Mouse (Mus musculus) gastrocnemius, adult 2 months (tissue): Measurements from ENCODE around the gene Mcm5. TPM values are rescaled to one million over a fixed set of nuclear protein-coding genes. Genes with fewer than 3 reads are reported as not detected.

ENCODE experiments used
- DNase-seq: peaks from one replicate; pipeline ENCODE4 v3.0.0; 2022
- H3K27ac ChIP-seq: fragments of 200-600 bp; 2 replicates; pipeline ENCODE4 v1.8.1; 2022; ENCODE audit warnings: mild to moderate bottlenecking
- H3K4me3 ChIP-seq: fragments of 200-600 bp; 2 replicates; pipeline ENCODE4 v1.8.1; 2022; ENCODE audit warnings: mild to moderate bottlenecking, moderate library complexity
- CTCF ChIP-seq: fragments of 200-600 bp; IDR thresholded peaks from 2 replicates; pipeline ENCODE4 v1.8.1; 2022; ENCODE audit warnings: antibody characterized with exemption, mild to moderate bottlenecking, moderate library complexity
- intact Hi-C: fragments of 180-260 bp; cut with DNase I; formaldehyde crosslinking; loops from one replicate; pipeline ENCODE4 v1.15.1; 2025
- total RNA-seq, 2 experiments: library from RNA; stranded (reverse); gene quantifications; 2 replicates each; pipeline ENCODE4 v1.2.3; 2021

Mcm5 gene
- total RNA-seq, 2 experiments from 2014 or later, result 0.89 to 1.1 TPM

DNA sequence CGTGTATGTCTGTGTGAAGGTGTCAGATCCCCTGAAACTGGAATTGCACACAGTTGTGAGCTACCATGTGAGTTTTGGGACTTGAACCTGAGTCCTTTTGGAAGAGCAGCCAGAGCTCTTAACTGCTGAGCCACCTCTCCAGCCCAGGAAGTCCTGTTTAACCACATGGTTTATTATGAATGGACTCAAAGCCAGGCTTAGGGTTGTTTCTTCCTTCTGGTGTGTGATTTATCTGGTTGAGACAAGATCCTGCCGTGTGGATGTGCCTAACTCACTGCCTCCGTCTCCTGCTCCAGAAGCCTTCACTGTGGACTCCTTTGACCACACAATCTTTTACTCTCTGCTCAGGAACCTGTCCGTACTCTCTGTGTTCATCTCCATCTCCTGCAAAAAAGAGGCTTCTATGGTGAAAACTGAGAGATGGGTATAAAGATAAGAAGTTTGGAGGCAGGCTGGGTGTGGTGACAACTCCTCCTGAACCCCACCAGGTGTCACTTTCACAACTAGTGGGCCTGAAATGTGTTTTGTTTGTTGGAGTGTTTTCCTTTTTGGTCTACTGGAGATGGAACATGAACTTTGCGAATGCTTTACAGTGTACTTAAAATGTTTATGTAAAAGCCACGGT is 27.1 kb upstream of the Mcm5 start:
- Histone ChIP-seq H3K27ac (no peak overlapping the region), H3K4me3 (no peak overlapping the region)
- intact Hi-C loops, result no loop called here
- no peak for DNase-seq
- TF ChIP-seq CTCF, result no peak

DNA sequence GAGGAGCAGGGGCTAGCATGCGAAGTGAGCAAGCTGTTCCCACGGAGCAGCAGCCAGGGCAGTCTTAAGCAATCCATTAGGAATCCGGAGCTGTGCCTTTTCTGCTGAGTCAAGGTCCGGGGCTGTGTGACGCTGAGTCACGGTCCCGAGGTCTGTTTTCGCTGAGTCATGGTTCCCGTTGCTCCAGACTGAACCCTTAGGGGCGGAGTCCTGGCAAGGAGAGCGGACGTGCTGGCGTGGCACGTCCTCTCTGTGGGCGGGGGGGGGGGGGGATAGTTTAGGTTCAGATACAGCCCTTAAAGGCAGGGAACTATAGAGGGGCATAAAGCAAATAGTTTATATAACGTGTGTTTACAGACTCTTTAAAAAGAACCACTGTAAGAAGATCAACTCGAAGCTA is 25.5 kb upstream of the Mcm5 start:
- intact Hi-C loops, result no loop called here
- peak overlapping the region; percentile 56 for H3K4me3 ChIP-seq

DNA sequence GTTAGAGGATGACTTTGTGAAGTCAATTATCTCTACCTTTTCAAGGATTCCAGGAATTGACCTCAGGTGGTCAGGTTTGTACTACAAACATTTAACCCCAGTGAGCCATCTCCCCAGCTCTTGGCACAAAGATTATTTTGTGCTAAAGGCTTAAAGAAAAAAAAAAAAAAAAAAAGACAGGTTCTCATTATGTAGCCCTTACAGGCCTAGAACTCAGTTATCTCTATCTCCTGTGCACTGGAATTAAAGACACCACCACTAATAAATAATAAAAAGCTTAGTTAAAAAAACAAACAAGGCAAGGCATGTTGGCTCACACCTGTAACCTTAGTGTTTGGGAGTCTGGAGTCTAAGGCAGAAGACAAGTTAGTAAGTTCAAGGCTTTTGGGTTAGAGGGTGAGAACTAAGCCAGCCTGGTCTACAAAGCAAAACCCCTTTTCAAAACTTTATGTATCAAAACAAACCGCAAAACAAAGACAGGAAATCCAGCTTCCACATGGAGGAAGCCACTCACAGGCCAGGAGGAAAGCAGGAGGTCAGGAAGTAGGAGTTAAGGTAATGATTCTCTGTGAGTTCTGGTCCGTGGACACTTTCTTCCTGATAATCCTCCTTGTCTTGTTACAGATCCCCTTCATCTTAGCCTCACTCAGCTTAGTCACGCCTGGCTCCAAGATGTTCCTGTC is 24.8 kb upstream of the Mcm5 start:
- H3K4me3 ChIP-seq, result peak overlapping the region; percentile 9; the same call in 1 of the 2 replicates
- no peak for DNase-seq
- H3K27ac ChIP-seq, result peak overlapping the region; percentile 77
- no peak for TF ChIP-seq CTCF
- intact Hi-C loops, result no loop called here

More for the DNA sequence above, 25.5 kb upstream of the Mcm5 start:
- DNase-seq, result peak; percentile 97
- H3K27ac ChIP-seq, result peak overlapping the region; percentile 77
- no peak for TF ChIP-seq CTCF

DNA sequence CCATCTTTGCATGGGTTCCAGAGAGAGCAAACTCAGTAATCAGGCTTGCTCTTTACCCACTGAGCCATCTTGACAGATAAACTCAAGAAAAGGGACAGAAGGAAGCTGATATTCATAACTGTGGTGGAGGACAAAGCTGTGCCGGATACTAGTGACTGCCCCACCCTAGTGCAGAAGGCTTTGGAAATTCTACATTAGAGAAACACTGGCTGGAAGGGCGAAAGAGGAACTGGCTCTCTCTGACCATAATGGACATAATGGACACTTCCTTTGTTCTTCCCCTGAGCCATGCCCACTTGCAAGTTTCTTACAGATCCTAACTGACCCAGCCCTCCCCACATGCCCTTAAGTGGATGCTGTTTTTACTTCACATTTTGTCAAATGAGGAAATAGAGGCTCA is 23.4 kb upstream of the Mcm5 start:
- DNase-seq, result no peak
- H3K4me3 ChIP-seq, result no peak overlapping the region
- peak overlapping the region; percentile 77 for H3K27ac ChIP-seq
- intact Hi-C loops, result no loop called here
- TF ChIP-seq CTCF, result no peak

DNA sequence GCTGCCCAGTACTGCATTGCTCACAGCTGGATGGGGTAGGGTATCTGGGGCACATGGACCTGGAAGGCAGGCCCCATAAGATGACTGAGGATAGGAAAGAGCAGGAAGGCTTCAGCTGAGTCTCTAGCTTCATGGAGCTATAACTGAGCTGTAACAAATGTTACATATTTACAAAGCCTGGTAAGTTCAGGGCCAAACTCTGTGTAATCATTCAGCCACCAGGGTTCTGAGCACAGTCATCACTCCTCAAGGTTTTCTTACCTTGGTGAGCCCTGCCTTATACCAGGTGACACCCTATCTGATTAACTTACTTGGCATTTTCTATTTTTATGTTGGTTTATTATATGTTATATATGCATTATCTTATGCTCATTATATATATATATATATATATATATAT is 22.2 kb upstream of the Mcm5 start:
- no peak for DNase-seq
- Histone ChIP-seq H3K27ac (no peak overlapping the region), H3K4me3 (no peak overlapping the region)
- intact Hi-C loops, result no loop called here
- TF ChIP-seq CTCF, result no peak

DNA sequence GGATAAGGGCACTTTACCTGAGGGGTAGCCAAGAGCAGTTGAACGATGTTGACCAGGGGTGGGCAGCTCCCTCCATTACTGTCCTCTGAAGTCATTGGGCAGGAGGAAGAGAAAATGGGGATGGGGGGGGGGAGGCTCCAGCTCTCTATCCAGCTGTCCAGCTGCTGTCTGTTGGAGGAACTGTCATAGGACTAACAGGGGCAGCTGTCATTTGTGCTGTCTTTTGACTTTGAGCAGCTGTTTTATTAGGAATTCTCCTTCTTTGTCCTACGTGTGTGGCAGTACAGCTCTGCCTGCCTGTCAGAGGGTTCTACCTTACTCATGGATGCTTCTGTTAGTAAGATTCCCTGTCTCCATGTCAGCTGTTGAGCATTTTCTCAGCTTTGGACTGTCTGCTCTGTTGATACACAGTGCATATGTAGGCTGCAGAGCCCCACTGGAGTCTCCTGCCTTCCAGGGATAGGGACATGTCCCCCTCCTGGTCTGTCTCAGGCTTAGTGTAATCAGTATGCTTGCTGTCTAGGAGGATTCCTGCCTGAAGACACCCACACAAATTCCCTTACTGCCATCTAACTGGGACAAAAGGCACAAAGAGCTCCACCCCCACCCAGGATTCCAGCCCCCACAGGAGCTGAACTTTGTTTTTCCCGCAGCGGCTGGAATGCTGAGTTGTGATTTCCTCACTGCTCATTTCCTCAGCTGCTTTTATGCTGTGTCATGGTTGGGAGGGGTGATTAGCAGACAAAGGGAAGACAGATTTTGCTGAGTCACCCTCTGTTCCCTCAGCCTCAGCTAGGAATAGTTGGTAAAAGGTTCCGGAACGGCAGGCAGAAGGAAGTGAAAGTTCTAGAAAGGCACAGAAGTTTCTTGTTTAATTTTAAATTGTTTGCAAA is 20.1 kb upstream of the Mcm5 start:
- Histone ChIP-seq H3K4me3 (peak overlapping the region; percentile 51), H3K27ac (peak overlapping the region; percentile 82)
- DNase-seq, result peak; percentile 70
- intact Hi-C loops, result no loop called here
- no peak for TF ChIP-seq CTCF

DNA sequence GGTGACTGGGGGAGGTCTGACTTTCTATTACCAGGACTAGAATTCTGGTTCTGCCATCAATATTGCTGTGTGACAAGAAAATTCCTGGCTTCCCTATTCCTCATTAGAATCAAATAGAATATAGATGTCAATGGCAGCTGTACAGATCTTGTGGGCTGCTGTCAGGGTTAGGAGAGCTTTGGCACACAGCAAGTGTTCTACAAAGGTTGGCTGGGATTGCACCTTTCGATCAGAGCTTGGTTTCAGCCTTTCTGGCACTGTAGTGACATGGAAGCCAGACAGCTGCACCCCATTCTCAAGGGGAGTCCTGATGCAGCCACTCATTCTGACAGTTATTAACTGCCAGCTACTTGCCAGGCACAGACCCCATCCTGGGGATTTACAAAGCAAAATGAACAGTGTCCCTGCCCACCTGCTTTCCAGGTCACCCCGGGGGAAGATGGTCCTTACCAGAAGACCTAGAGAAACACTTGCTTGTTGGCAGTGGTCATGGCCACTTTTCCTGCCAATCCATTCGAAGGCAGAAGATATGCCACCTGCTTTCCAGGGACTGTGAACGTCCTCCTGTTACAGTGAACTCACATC is 18.5 kb upstream of the Mcm5 start:
- Histone ChIP-seq H3K4me3 (no peak overlapping the region), H3K27ac (no peak overlapping the region)
- DNase-seq, result no peak
- no peak for TF ChIP-seq CTCF
- intact Hi-C loops, result loop anchor here (5.0 kb wide), 1 partner anchor 54 kb away; no protein-coding TSS in a partner anchor

DNA sequence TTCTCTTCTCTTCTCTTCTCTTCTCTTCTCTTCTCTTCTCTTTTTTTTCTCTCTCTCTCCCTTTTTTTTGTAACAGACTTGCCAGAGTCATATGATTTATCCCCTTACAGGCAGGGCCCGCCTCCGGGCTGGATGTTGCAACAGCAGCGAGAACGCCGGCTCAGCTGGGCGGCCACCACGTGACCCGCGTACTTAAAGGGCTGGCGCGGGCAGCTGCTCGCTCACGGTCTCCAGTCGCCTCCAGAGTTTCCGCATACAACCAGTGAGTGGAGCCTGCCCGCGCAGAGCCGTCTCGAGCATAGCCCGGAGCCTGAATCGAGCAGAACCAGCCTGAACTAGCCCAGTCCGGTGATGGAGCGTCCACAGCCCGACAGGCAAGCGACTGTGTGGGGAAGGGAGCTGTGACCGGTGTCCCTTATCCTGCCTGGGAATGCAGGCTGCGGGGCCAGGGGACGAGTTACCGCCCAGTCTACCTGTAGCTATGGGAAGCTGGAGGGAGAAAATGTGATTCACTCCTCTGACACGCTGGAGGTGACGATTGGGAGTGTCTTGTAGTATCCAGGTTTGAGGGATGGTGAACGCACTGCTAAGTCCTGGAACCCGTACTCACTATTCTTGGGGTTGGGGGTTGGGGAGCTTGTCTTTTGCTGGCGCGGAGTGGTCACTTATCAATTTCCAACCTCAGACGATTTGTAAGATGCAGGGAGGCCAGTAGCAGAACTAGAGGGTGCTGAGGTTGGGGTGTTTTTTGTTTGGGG is 15.8 kb upstream of the Mcm5 start, which contains the start of gene Hmox1:
TSS of gene Hmox1 (plus strand) at position 223 of the 758 bp plus-strand sequence.
- H3K4me3 ChIP-seq, result peak within 1 kb of the TSS; percentile 92
- intact Hi-C loops, result loop anchor here (5.0 kb wide), 1 partner anchor 56 kb away; no protein-coding TSS in a partner anchor
- H3K27ac ChIP-seq, result peak within 1 kb of the TSS; percentile 92
- peak; percentile 15; the same call in 1 of the 2 replicates for TF ChIP-seq CTCF
- peak; percentile 97 for DNase-seq

DNA sequence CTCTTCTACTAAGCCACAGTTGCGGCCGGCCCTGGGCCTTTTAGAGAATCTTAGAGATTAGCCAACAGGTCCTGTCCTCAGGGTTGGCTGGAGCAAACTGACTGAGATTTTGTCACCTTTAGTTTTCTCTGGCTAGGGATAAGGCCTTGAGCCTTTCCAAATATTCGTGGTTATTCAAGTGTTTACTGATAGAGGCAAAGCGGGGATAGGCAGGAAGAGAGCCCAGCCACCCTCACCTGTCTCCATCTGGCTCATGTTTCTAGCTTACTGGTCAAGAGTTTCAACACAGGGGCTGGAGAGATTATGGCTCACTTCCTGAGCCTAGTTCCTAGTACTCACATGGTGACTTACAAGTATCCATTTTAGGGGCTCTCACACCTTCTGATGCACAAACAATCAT is 6.4 kb upstream of the Mcm5 start:
- Histone ChIP-seq H3K4me3 (no peak overlapping the region), H3K27ac (no peak overlapping the region)
- DNase-seq, result no peak
- intact Hi-C loops, result no loop called here
- TF ChIP-seq CTCF, result no peak

DNA sequence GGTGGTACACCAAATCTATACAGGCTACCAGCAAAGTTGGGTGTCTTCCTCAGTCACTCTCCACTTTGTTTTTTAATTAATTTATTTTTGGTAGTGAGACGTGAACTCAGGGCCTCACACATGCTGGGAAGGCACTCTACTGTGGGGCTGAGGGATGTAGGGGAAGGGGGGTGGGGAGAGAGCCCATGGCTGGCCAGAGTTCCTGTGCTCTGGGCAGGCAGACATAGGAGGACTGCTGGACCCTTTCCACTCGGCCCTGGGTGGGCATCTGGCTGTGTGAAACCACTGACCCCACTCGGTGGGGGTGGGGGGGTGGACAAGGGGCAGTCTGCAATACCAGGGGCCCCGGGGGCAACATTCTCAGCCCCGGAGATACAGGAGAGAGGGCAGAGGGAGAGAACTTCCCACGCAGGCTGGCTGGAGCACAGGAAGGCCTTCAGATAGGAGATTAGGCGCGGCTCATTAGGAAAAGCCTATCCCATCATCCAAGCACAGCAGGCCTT is 5.9 kb upstream of the Mcm5 start:
- no peak for TF ChIP-seq CTCF
- Histone ChIP-seq H3K27ac (no peak overlapping the region), H3K4me3 (no peak overlapping the region)
- intact Hi-C loops, result no loop called here
- DNase-seq, result no peak

DNA sequence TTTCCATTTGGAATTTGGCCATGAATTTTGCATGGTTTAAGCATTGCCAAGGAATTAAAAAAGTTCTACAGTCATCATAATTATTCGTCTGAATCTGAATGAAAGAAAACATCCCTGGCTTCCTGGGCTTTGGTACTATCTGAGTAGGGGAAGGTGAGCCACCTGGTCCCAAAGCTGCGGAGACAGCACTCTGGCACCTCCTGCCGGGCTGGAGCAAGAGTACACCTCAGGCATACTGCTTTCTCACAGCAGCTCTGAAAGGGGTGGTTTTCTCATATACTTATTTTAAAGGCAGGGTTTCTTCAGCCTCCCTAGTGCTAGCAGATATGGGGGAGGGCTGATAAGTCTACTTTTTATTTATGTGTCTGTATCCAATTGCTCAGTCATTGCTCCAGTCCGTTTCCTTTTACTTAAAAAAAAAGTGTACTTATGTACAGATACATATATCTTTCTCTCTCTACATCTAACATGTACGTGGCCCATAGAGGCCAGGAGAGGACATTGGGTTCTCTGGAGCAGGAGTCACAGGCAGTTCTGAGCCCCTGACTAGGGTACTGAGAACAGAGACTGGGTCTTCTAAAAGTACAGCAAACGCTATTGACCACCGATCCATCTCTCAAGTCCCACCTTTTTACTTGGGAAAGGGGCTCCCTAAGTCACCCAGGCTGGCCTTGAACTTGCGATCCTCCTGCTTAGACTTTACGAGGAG is 688 bp upstream of the Mcm5 start:
- peak overlapping the region; percentile 79 for H3K4me3 ChIP-seq
- intact Hi-C loops, result loop anchor here (1.0 to 5.0 kb wide), 3 partner anchors 37 to 114 kb away; partner anchors contain the start of gene Tom1
- peak overlapping the region; percentile 91 for H3K27ac ChIP-seq
- peak; percentile 86 for DNase-seq
- peak; percentile 93 for TF ChIP-seq CTCF
